Mouse (Mus musculus): ENCODE data around the gene Dnajc16. TPM values are rescaled to one million over a fixed set of nuclear protein-coding genes. Genes with fewer than 3 reads are reported as not detected.

Gene Dnajc16
- polyA plus RNA-seq, 1 experiment from 2014 or later: 4.3 TPM

DNA sequence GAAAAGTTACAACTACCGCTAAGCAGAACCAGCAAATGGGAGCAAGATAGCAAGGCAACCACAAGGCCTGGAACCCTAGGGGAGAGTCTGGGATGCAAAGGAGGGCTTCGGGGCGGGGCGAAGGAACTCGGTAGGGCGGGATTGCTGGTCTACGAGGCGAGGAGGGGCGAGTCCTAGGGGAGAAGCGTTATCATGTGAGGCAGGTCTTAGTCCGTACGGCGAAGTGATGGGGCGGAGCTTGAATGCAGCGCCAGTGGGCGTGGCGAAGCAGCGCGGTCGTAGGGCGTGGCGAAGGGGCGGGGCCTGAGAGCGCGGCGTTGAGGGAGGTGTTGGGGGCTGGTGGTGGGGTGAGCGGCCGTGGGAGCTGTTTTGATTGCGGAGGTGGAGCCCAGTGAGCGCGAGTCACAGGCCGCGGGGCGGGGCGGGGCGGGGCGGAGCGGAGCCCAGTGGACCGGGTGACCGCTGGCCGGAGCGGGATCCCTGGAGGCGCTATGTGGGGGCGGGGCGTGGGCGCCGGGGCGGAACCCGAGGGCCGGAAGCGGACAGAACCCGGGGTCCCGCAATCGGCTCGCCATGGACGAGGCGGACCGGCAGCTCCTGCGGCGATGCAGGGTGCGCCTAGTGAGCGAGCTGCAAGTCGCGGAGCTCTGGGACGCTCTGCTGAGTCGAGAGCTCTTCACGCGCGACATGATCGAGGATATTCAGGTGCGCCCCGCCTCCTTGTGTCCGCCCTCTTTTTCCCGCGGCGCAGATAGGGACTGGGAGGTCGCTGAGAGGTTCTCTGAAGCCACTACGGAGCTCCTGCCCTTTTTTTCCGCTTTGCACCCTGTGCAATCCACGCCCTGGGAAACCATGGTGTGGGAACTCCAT is 2.8 kb upstream of the Dnajc16 start, which contains the start of gene Casp9:
Gene Casp9, plus strand, starts transcription at position 331 of the 870 bp plus-strand sequence.
- H3K27me3 ChIP-seq (ENCODE audit: control insufficient read depth, insufficient read depth, low read length): no peaks in the 10 kb centered on the region
- DNase-seq (ENCODE audit: low spot score) (peak; percentile 99), ATAC-seq (replicated peaks; ENCODE audit: low FRiP score) (peak; percentile 84)
- H3K9ac ChIP-seq (ENCODE audit: low read length): peak within 1 kb of the TSS; percentile 72
- peak within 1 kb of the TSS; percentile 80 for H3K27ac ChIP-seq (ENCODE audit: low read depth, low read length)
- peak within 1 kb of the TSS; percentile 45 for H3K4me2 ChIP-seq (ENCODE audit: low read depth, low read length, severe bottlenecking)
- H3K4me1 ChIP-seq (replicated peaks; ENCODE audit: control insufficient read depth, insufficient read depth, low read length): peaks cover 7% of the 10 kb centered on the region
- H3K36me3 ChIP-seq (ENCODE audit: control insufficient read depth, insufficient read depth, low read length): no peaks in the 10 kb centered on the region
- WGBS: under 1% methylated on average over 75 of the region's 80 CpGs
- H3K9me3 ChIP-seq (ENCODE audit: control insufficient read depth, low read length): no peaks in the 10 kb centered on the region
- H3K4me3 ChIP-seq (ENCODE audit: low read depth, low read length): peak within 1 kb of the TSS; percentile 67

- peak overlapping the region; percentile 80 for H3K27ac ChIP-seq (ENCODE audit: low read depth, low read length)
- ATAC-seq (replicated peaks; ENCODE audit: low FRiP score) (no peak), DNase-seq (ENCODE audit: low spot score) (no peak)
- H3K9me3 ChIP-seq (ENCODE audit: control insufficient read depth, low read length): no peaks in the 10 kb centered on the region
- H3K36me3 ChIP-seq (ENCODE audit: control insufficient read depth, insufficient read depth, low read length): no peaks in the 10 kb centered on the region
- peaks cover 7% of the 10 kb centered on the region for H3K4me1 ChIP-seq (replicated peaks; ENCODE audit: control insufficient read depth, insufficient read depth, low read length)
- no peaks in the 10 kb centered on the region for H3K27me3 ChIP-seq (ENCODE audit: control insufficient read depth, insufficient read depth, low read length)
- 14% methylated on average over 10 of the region's 10 CpGs for WGBS
- H3K9ac ChIP-seq (ENCODE audit: low read length): peak overlapping the region; percentile 30; the same call in 1 of the 2 replicates
- H3K4me2 ChIP-seq (ENCODE audit: low read depth, low read length, severe bottlenecking): peak overlapping the region; percentile 45
- peak overlapping the region; percentile 67 for H3K4me3 ChIP-seq (ENCODE audit: low read depth, low read length)
Measured at GRCm38 (mm10) chr4:141792554-141793281, 2.0 kb upstream of the Dnajc16 start.

DNA sequence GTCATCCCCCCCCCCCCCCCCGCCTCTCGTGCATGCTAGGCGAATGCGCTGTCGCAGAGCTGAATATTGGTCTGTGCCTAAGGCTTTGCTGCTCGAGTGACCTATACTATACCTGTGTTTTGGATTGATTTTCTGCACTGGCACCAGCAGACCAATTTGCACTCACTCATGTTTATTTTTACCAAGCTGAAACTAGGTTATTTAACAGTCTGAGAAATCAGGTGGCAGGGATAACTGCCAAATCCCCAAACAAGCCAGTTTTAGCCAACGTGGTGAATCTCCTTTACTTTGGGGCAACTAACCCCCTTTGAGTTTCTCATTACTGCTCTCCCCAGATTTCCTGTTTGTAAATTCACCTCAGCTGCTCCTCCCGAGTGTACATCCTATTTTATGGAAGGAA is 1.2 kb upstream of the Dnajc16 start:
- Histone ChIP-seq H3K27ac (ENCODE audit: low read depth, low read length) (no peak overlapping the region), H3K9ac (ENCODE audit: low read length) (no peak overlapping the region), H3K36me3 (ENCODE audit: control insufficient read depth, insufficient read depth, low read length) (no peaks in the 10 kb centered on the region), H3K4me3 (ENCODE audit: low read depth, low read length) (no peak overlapping the region), H3K4me1 (replicated peaks; ENCODE audit: control insufficient read depth, insufficient read depth, low read length) (peaks cover 7% of the 10 kb centered on the region), H3K4me2 (ENCODE audit: low read depth, low read length, severe bottlenecking) (no peak overlapping the region), H3K27me3 (ENCODE audit: control insufficient read depth, insufficient read depth, low read length) (no peaks in the 10 kb centered on the region), H3K9me3 (ENCODE audit: control insufficient read depth, low read length) (no peaks in the 10 kb centered on the region)
- no peak for ATAC-seq (replicated peaks; ENCODE audit: low FRiP score)
- DNase-seq (ENCODE audit: low spot score): no peak
- 91% methylated on average over 8 of the region's 8 CpGs for WGBS

GRCm38 (mm10) chr4:141791486-141791885 is 755 bp upstream of the Dnajc16 start:
- no peaks in the 10 kb centered on the region for H3K27me3 ChIP-seq (ENCODE audit: control insufficient read depth, insufficient read depth, low read length)
- peaks cover 7% of the 10 kb centered on the region for H3K4me1 ChIP-seq (replicated peaks; ENCODE audit: control insufficient read depth, insufficient read depth, low read length)
- WGBS: 86% methylated on average over 7 of the region's 7 CpGs
- no peak overlapping the region for H3K4me3 ChIP-seq (ENCODE audit: low read depth, low read length)
- no peak overlapping the region for H3K9ac ChIP-seq (ENCODE audit: low read length)
- no peak for DNase-seq (ENCODE audit: low spot score)
- H3K4me2 ChIP-seq (ENCODE audit: low read depth, low read length, severe bottlenecking): no peak overlapping the region
- H3K9me3 ChIP-seq (ENCODE audit: control insufficient read depth, low read length): no peaks in the 10 kb centered on the region
- no peak overlapping the region for H3K27ac ChIP-seq (ENCODE audit: low read depth, low read length)
- H3K36me3 ChIP-seq (ENCODE audit: control insufficient read depth, insufficient read depth, low read length): no peaks in the 10 kb centered on the region
- no peak for ATAC-seq (replicated peaks; ENCODE audit: low FRiP score)

DNA sequence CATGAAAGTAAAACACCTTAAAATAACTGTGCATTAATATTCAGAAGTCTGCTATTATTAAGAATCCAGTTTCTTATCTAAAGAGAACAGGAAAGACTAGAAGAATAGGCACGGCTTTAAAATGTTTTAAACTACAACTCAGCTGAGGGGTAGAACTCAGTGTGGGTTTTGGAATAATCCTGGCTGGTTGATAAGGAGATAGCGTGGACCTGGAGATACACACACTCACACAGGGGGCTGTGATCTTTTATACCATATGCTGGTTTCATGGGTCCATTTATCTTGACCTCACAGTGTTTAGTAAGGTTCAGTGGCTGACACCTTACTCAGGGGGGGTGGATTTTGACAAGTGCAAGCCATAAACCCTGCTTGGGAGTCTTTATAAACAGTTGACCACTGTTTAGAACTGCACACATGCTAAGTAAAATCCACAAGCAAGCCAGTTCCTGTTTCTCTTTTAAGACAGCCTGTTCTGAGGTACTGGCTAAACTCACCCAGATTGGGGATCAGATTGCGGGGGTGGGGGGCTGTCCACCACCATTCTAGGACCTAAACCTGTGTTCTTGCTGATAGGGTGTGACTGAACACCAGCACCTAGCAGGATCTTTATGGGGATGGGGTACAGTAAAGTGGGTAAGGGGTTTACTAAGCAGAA is 1.0 kb downstream of the Dnajc16 start:
- 53% methylated on average over 3 of the region's 3 CpGs for WGBS
- Histone ChIP-seq H3K27ac (ENCODE audit: low read depth, low read length) (0 out of 2 replicates have a peak overlapping the region, but pooled peaks have one; percentile 2), H3K4me3 (ENCODE audit: low read depth, low read length) (peak overlapping the region; percentile 81), H3K27me3 (ENCODE audit: control insufficient read depth, insufficient read depth, low read length) (no peaks in the 10 kb centered on the region), H3K36me3 (ENCODE audit: control insufficient read depth, insufficient read depth, low read length) (no peaks in the 10 kb centered on the region), H3K4me2 (ENCODE audit: low read depth, low read length, severe bottlenecking) (peak overlapping the region; percentile 80), H3K9ac (ENCODE audit: low read length) (peak overlapping the region; percentile 82), H3K4me1 (replicated peaks; ENCODE audit: control insufficient read depth, insufficient read depth, low read length) (peaks cover 7% of the 10 kb centered on the region), H3K9me3 (ENCODE audit: control insufficient read depth, low read length) (no peaks in the 10 kb centered on the region)
- DNase-seq (ENCODE audit: low spot score) (no peak), ATAC-seq (replicated peaks; ENCODE audit: low FRiP score) (no peak)

GRCm38 (mm10) chr4:141787462-141787861 is 3.3 kb downstream of the Dnajc16 start:
- Histone ChIP-seq H3K4me3 (ENCODE audit: low read depth, low read length) (no peak overlapping the region), H3K9me3 (ENCODE audit: control insufficient read depth, low read length) (no peaks in the 10 kb centered on the region), H3K27ac (ENCODE audit: low read depth, low read length) (no peak overlapping the region), H3K36me3 (ENCODE audit: control insufficient read depth, insufficient read depth, low read length) (no peaks in the 10 kb centered on the region), H3K27me3 (ENCODE audit: control insufficient read depth, insufficient read depth, low read length) (no peaks in the 10 kb centered on the region), H3K9ac (ENCODE audit: low read length) (no peak overlapping the region), H3K4me1 (replicated peaks; ENCODE audit: control insufficient read depth, insufficient read depth, low read length) (peaks cover 3% of the 10 kb centered on the region), H3K4me2 (ENCODE audit: low read depth, low read length, severe bottlenecking) (no peak overlapping the region)
- 94% methylated on average over 7 of the region's 7 CpGs for WGBS
- DNase-seq (ENCODE audit: low spot score): no peak
- ATAC-seq (replicated peaks; ENCODE audit: low FRiP score): no peak

- DNase-seq (ENCODE audit: low spot score) (no peak), ATAC-seq (replicated peaks; ENCODE audit: low FRiP score) (no peak)
- WGBS: 88% methylated on average over 6 of the region's 6 CpGs
- peaks cover 3% of the 10 kb centered on the region for H3K4me1 ChIP-seq (replicated peaks; ENCODE audit: control insufficient read depth, insufficient read depth, low read length)
- H3K9me3 ChIP-seq (ENCODE audit: control insufficient read depth, low read length): no peaks in the 10 kb centered on the region
- H3K4me2 ChIP-seq (ENCODE audit: low read depth, low read length, severe bottlenecking): no peak overlapping the region
- H3K36me3 ChIP-seq (ENCODE audit: control insufficient read depth, insufficient read depth, low read length): no peaks in the 10 kb centered on the region
- no peaks in the 10 kb centered on the region for H3K27me3 ChIP-seq (ENCODE audit: control insufficient read depth, insufficient read depth, low read length)
- no peak overlapping the region for H3K27ac ChIP-seq (ENCODE audit: low read depth, low read length)
- H3K4me3 ChIP-seq (ENCODE audit: low read depth, low read length): no peak overlapping the region
- H3K9ac ChIP-seq (ENCODE audit: low read length): no peak overlapping the region
Measured at GRCm38 (mm10) chr4:141787046-141787445, 3.7 kb downstream of the Dnajc16 start.

DNA sequence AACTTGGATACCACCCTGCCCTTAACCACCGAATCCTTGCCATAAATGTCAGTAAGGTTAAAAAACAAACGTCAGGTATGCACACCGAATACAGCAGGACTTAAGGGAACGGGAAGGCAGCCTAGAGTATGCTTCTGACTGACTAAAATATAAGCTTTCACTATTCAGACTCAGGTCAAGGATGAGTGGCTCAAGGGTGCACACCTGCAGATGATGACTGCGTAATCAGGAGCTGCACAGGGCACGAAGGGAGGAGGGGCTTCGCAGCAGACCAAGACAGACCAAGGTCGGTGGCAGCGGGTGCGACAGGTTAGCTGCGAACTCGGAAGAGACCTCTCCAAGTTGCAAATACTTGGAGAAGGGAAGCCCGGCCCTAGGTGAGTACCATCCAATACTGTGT is 4.6 kb downstream of the Dnajc16 start:
- Histone ChIP-seq H3K27me3 (ENCODE audit: control insufficient read depth, insufficient read depth, low read length) (no peaks in the 10 kb centered on the region), H3K9ac (ENCODE audit: low read length) (no peak overlapping the region), H3K4me3 (ENCODE audit: low read depth, low read length) (no peak overlapping the region), H3K9me3 (ENCODE audit: control insufficient read depth, low read length) (no peaks in the 10 kb centered on the region), H3K4me1 (replicated peaks; ENCODE audit: control insufficient read depth, insufficient read depth, low read length) (peaks cover 3% of the 10 kb centered on the region), H3K4me2 (ENCODE audit: low read depth, low read length, severe bottlenecking) (no peak overlapping the region), H3K36me3 (ENCODE audit: control insufficient read depth, insufficient read depth, low read length) (no peaks in the 10 kb centered on the region), H3K27ac (ENCODE audit: low read depth, low read length) (no peak overlapping the region)
- WGBS: 92% methylated on average over 13 of the region's 13 CpGs
- ATAC-seq (replicated peaks; ENCODE audit: low FRiP score): no peak
- DNase-seq (ENCODE audit: low spot score): no peak

All from forebrain, embryonic 11.5 days (tissue).